Mouse (Mus musculus): ENCODE results near the gene Hpd. TPM values are rescaled to one million over a fixed set of nuclear protein-coding genes. Genes with fewer than 3 reads are reported as not detected.
A peak's percentile ranks its signal among the peaks of the same experiment; 100 is the strongest.

Gene Hpd
- polyA plus RNA-seq, 1 experiment from 2014 or later, result not detected

- WGBS, result 89% methylated on average over 4 of the region's 4 CpGs
These were observed 24.6 kb downstream of the Hpd start for GRCm38 (mm10) chr5:123157972-123158371.

GRCm38 (mm10) chr5:123156763-123157162 is 25.8 kb downstream of the Hpd start:
- H3K27ac ChIP-seq, result no peak overlapping the region
- no peak overlapping the region for H3K4me3 ChIP-seq
- H3K9me3 ChIP-seq, result no peaks in the 10 kb centered on the region
- 86% methylated on average over 12 of the region's 12 CpGs for WGBS
- ATAC-seq (ENCODE audit: insufficient number of reproducible peaks, insufficient read depth, low FRiP score, low TSS enrichment, low read depth), result no peak
- H3K36me3 ChIP-seq, result peaks cover 89% of the 10 kb centered on the region
- no peaks in the 10 kb centered on the region for H3K27me3 ChIP-seq
- 0 out of 2 replicates have a peak overlapping the region, but pooled peaks have one; percentile 36 for H3K9ac ChIP-seq
- H3K4me1 ChIP-seq, result no peaks in the 10 kb centered on the region
- H3K4me2 ChIP-seq, result no peak overlapping the region

More at GRCm38 (mm10) chr5:123157972-123158371, 24.6 kb downstream of the Hpd start:
- Histone ChIP-seq H3K27me3 (no peaks in the 10 kb centered on the region), H3K4me2 (no peak overlapping the region), H3K4me3 (no peak overlapping the region), H3K9ac (no peak overlapping the region), H3K9me3 (no peaks in the 10 kb centered on the region), H3K36me3 (peaks cover 89% of the 10 kb centered on the region), H3K27ac (no peak overlapping the region), H3K4me1 (no peaks in the 10 kb centered on the region)
- ATAC-seq (ENCODE audit: insufficient number of reproducible peaks, insufficient read depth, low FRiP score, low TSS enrichment, low read depth), result no peak

DNA sequence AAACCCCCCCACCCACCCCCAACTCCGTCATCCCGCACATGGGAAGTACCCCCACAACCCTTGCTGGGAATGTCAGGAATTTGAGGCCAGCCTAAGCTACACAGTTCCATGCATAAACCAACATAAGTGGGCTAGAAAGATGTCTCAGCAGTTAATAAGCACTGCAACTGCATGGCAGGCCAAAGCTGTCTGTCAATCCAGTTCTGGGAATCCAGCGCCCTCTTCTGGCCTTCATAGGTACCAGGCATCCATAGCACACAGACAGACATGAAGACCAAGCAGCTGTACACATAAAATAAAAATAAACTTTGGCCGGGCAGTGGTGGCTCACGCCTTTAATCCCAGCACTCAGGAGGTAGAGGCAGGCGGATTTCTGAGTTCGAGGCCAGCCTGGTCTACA is 27.1 kb downstream of the Hpd start:
- Histone ChIP-seq H3K27me3 (no peaks in the 10 kb centered on the region), H3K9ac (no peak overlapping the region), H3K4me3 (no peak overlapping the region), H3K27ac (no peak overlapping the region), H3K9me3 (no peaks in the 10 kb centered on the region), H3K36me3 (peaks cover 86% of the 10 kb centered on the region), H3K4me1 (peaks cover 13% of the 10 kb centered on the region), H3K4me2 (no peak overlapping the region)
- ATAC-seq (ENCODE audit: insufficient number of reproducible peaks, insufficient read depth, low FRiP score, low TSS enrichment, low read depth), result no peak
- 49% methylated on average over 7 of the region's 7 CpGs for WGBS

GRCm38 (mm10) chr5:123152901-123153300 is 29.6 kb downstream of the Hpd start:
- H3K4me3 ChIP-seq, result no peak overlapping the region
- 64% methylated on average over 1 of the region's 1 CpGs for WGBS
- no peaks in the 10 kb centered on the region for H3K9me3 ChIP-seq
- no peak overlapping the region for H3K9ac ChIP-seq
- H3K27me3 ChIP-seq, result no peaks in the 10 kb centered on the region
- peaks cover 81% of the 10 kb centered on the region for H3K36me3 ChIP-seq
- ATAC-seq (ENCODE audit: insufficient number of reproducible peaks, insufficient read depth, low FRiP score, low TSS enrichment, low read depth), result no peak
- H3K4me1 ChIP-seq, result peaks cover 38% of the 10 kb centered on the region
- no peak overlapping the region for H3K4me2 ChIP-seq
- H3K27ac ChIP-seq, result no peak overlapping the region

GRCm38 (mm10) chr5:123151707-123152362 is 30.7 kb downstream of the Hpd start:
- Histone ChIP-seq H3K27ac (0 out of 2 replicates have a peak overlapping the region, but pooled peaks have one; percentile 39), H3K4me1 (peaks cover 38% of the 10 kb centered on the region), H3K27me3 (no peaks in the 10 kb centered on the region), H3K9ac (no peak overlapping the region), H3K4me2 (no peak overlapping the region), H3K36me3 (peaks cover 81% of the 10 kb centered on the region), H3K4me3 (no peak overlapping the region), H3K9me3 (no peaks in the 10 kb centered on the region)
- 94% methylated on average over 19 of the region's 19 CpGs for WGBS
- ATAC-seq (ENCODE audit: insufficient number of reproducible peaks, insufficient read depth, low FRiP score, low TSS enrichment, low read depth), result no peak

GRCm38 (mm10) chr5:123151077-123151476 is 31.4 kb downstream of the Hpd start:
- no peaks in the 10 kb centered on the region for H3K9me3 ChIP-seq
- H3K27ac ChIP-seq, result peak overlapping the region; percentile 39; the same call in 1 of the 2 replicates
- H3K36me3 ChIP-seq, result peaks cover 83% of the 10 kb centered on the region
- ATAC-seq (ENCODE audit: insufficient number of reproducible peaks, insufficient read depth, low FRiP score, low TSS enrichment, low read depth), result no peak
- H3K4me3 ChIP-seq, result peak overlapping the region; percentile 41
- peak overlapping the region; percentile 62 for H3K9ac ChIP-seq
- WGBS, result 39% methylated on average over 7 of the region's 7 CpGs
- peak overlapping the region; percentile 68 for H3K4me2 ChIP-seq
- peaks cover 43% of the 10 kb centered on the region for H3K4me1 ChIP-seq
- H3K27me3 ChIP-seq, result no peaks in the 10 kb centered on the region

DNA sequence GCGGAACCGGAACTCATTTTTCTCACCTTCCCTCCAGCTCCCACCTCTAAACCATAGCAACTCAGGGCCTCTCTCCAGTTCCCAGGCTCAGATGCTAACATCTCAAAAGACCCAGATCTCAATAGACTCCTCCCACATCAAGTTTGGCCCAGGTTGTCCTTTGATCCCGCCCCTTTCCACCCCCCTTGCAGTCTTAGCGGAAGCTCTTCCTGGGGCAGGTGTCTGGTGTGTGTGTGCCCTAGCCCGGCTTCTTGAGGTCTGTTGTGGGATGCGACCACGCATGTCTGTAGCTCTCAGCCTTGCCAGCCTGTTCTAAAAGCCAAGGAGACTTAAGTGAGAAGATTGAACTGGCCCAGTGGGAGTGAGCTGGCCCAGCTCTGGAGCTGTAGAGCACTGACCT is 31.9 kb downstream of the Hpd start:
- ATAC-seq (ENCODE audit: insufficient number of reproducible peaks, insufficient read depth, low FRiP score, low TSS enrichment, low read depth), result no peak
- H3K36me3 ChIP-seq, result peaks cover 84% of the 10 kb centered on the region
- peaks cover 47% of the 10 kb centered on the region for H3K4me1 ChIP-seq
- peak overlapping the region; percentile 62 for H3K9ac ChIP-seq
- peak overlapping the region; percentile 41 for H3K4me3 ChIP-seq
- peak overlapping the region; percentile 68 for H3K4me2 ChIP-seq
- 38% methylated on average over 7 of the region's 7 CpGs for WGBS
- peak overlapping the region; percentile 39; the same call in 1 of the 2 replicates for H3K27ac ChIP-seq
- H3K9me3 ChIP-seq, result no peaks in the 10 kb centered on the region
- H3K27me3 ChIP-seq, result no peaks in the 10 kb centered on the region

- Histone ChIP-seq H3K4me3 (peak overlapping the region; percentile 41), H3K4me1 (peaks cover 56% of the 10 kb centered on the region), H3K27ac (no peak overlapping the region; the same call in 1 of the 2 replicates), H3K27me3 (no peaks in the 10 kb centered on the region), H3K4me2 (peak overlapping the region; percentile 68), H3K36me3 (peaks cover 81% of the 10 kb centered on the region), H3K9me3 (no peaks in the 10 kb centered on the region), H3K9ac (peak overlapping the region; percentile 62)
- 9% methylated on average over 19 of the region's 19 CpGs for WGBS
- ATAC-seq (ENCODE audit: insufficient number of reproducible peaks, insufficient read depth, low FRiP score, low TSS enrichment, low read depth), result peak; percentile 75; the same call in 1 of the 2 replicates
These were observed 32.8 kb downstream of the Hpd start for GRCm38 (mm10) chr5:123149451-123150400.

GRCm38 (mm10) chr5:123148073-123148722 is 34.3 kb downstream of the Hpd start:
- Histone ChIP-seq H3K27me3 (no peaks in the 10 kb centered on the region), H3K4me2 (no peak overlapping the region), H3K9ac (peak overlapping the region; percentile 51), H3K36me3 (peaks cover 70% of the 10 kb centered on the region), H3K27ac (no peak overlapping the region), H3K4me3 (0 out of 2 replicates have a peak overlapping the region, but pooled peaks have one; percentile 6), H3K4me1 (peaks cover 69% of the 10 kb centered on the region), H3K9me3 (no peaks in the 10 kb centered on the region)
- ATAC-seq (ENCODE audit: insufficient number of reproducible peaks, insufficient read depth, low FRiP score, low TSS enrichment, low read depth), result no peak
- WGBS, result 89% methylated on average over 25 of the region's 25 CpGs

- Histone ChIP-seq H3K4me1 (peaks cover 69% of the 10 kb centered on the region), H3K4me3 (no peak overlapping the region), H3K9me3 (no peaks in the 10 kb centered on the region), H3K27me3 (no peaks in the 10 kb centered on the region), H3K36me3 (peaks cover 63% of the 10 kb centered on the region), H3K9ac (no peak overlapping the region), H3K4me2 (no peak overlapping the region), H3K27ac (no peak overlapping the region)
- no peak for ATAC-seq (ENCODE audit: insufficient number of reproducible peaks, insufficient read depth, low FRiP score, low TSS enrichment, low read depth)
- 86% methylated on average over 17 of the region's 17 CpGs for WGBS
These were observed 35.0 kb downstream of the Hpd start for GRCm38 (mm10) chr5:123147569-123147968.

DNA sequence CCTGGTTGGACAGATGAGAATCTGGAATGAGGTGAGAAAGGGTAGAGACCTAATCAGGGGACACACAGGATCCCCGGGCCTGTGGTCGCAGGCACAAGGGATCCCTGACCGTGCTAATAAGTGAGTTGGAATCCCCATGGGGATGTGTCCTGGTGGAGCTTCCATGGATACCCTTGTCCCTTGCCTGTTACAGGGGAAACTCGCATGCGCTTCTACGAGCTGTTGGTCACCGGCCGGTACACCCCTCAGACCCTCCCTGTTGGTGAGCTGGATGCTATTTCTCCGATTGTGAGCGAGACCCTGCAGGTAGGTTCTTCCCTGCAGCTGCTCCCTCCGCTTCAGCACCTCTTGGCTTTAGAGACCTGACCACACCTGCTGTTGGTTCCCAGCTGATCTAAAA is 36.2 kb downstream of the Hpd start:
- H3K27ac ChIP-seq, result no peak overlapping the region
- peak overlapping the region; percentile 100 for H3K9ac ChIP-seq
- H3K4me1 ChIP-seq, result peaks cover 66% of the 10 kb centered on the region
- no peak for ATAC-seq (ENCODE audit: insufficient number of reproducible peaks, insufficient read depth, low FRiP score, low TSS enrichment, low read depth)
- WGBS, result 82% methylated on average over 11 of the region's 11 CpGs
- H3K4me2 ChIP-seq, result peak overlapping the region; percentile 99; the same call in 1 of the 2 replicates
- H3K27me3 ChIP-seq, result no peaks in the 10 kb centered on the region
- H3K36me3 ChIP-seq, result peaks cover 51% of the 10 kb centered on the region
- H3K9me3 ChIP-seq, result no peaks in the 10 kb centered on the region
- H3K4me3 ChIP-seq, result no peak overlapping the region
